Mouse (Mus musculus) heart, embryonic 13.5 days (tissue): ENCODE measurements around the gene Otulin. TPM values are rescaled to one million over a fixed set of nuclear protein-coding genes. Genes with fewer than 3 reads are reported as not detected.

Experiments
- ATAC-seq: fragments of 200-750 bp; cut with Nextera tagmentation; 2 replicates; pipeline ENCODE4 v1.8.0; 2017; ENCODE audit warnings: moderate TSS enrichment; ENCODE audit not compliant: insufficient number of reproducible peaks, low FRiP score, low TSS enrichment; ENCODE audit errors: extremely low read depth
- H3K27ac ChIP-seq: fragments of 300-500 bp; sonication (generic); replicated peaks from 2 replicates; pipeline ENCODE4 v1.5.1; 2015; ENCODE audit warnings: moderate library complexity, mild to moderate bottlenecking, inconsistent platforms
- H3K27me3 ChIP-seq: fragments of 300-500 bp; sonication (generic); replicated peaks from 2 replicates; pipeline ENCODE4 v1.6.1; 2015; ENCODE audit warnings: mild to moderate bottlenecking, inconsistent platforms
- H3K36me3 ChIP-seq: fragments of 300-500 bp; sonication (generic); 2 replicates; pipeline ENCODE4 v1.6.1; 2015; ENCODE audit warnings: mild to moderate bottlenecking, inconsistent platforms
- H3K4me1 ChIP-seq: fragments of 300-500 bp; sonication (generic); 2 replicates; pipeline ENCODE4 v1.6.1; 2015; ENCODE audit warnings: inconsistent platforms
- H3K4me2 ChIP-seq: fragments of 300-500 bp; sonication (generic); 2 replicates; pipeline ENCODE4 v1.6.1; 2015; ENCODE audit warnings: inconsistent platforms, mild to moderate bottlenecking, moderate library complexity
- H3K4me3 ChIP-seq: fragments of 300-500 bp; sonication (generic); 2 replicates; pipeline ENCODE4 v1.5.1; 2015; ENCODE audit warnings: moderate library complexity, mild to moderate bottlenecking, inconsistent platforms
- H3K9ac ChIP-seq: fragments of 300-500 bp; sonication (generic); 2 replicates; pipeline ENCODE4 v1.6.1; 2015; ENCODE audit warnings: inconsistent platforms, mild to moderate bottlenecking, moderate library complexity
- H3K9me3 ChIP-seq: fragments of 300-500 bp; sonication (generic); 2 replicates; pipeline ENCODE4 v1.6.1; 2016; ENCODE audit warnings: inconsistent platforms
- WGBS: fragments of 180-500 bp; shearing (Covaris S2); methylation state at CpG from one replicate; pipeline ENCODE4 v1.1.7; 2015; ENCODE audit warnings: mixed read lengths; 5-methylcytosine and 5-hydroxymethylcytosine counted together
- polyA plus RNA-seq: library from polyadenylated mRNA; unstranded; fragments of >200 nt; fragmentation: Nextera tagmentation; extraction: Ambion mirVana; gene quantifications from 2 replicates; pipeline ENCODE4 v1.2.1, GENCODE M21; 2015

Gene Otulin
- polyA plus RNA-seq, 1 experiment from 2014 or later, result 26.1 TPM

DNA sequence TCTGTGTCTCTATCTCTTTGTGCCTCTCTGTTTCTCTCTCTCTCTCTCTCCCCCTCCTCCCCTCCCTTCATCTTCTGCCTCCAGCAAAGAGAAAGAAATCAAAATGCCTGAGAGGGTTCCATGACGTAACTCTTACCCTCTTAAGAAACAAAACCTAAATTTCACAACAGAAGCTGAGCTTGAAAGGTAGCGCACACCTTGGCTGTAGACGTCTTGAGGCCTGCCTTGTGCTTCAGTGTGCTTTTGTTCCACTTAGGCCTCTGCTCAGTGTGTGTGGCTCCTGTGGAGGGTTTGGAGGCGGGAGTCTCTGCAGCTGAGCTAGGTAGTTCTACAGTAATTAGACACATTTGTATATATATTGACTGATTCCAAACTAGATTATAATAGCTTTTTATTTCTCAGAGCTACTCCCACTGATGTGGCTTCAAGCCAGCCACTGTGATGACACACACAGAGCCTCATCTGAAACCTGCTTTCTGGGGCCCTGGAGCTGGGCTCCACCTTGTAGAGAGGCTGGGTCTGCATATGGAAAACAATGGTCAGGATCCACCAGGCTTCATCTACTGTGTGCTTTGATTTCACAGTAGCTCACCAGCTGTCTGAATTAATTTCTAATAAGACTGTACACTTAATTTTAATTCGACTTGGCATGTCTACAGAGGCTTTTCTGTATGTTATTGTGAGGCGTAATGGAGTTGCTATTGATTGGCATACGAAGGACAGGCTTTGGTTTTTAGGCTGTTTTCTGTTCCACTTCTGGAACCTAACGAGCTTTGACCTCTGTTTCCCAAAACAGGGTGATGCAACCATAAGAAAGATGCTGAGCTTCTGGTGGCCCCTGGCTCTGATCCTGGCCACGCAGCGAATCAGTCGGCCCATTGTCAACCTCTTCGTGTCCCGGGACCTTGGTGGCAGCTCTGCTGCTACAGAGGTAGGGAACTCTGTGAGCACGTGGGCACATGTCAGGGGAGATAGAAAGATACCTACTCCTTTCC, 66.1 kb downstream of the Otulin start:
- Histone ChIP-seq H3K4me2 (no peak overlapping the region), H3K27me3 (no peaks in the 10 kb centered on the region), H3K27ac (no peak overlapping the region), H3K9me3 (no peaks in the 10 kb centered on the region), H3K9ac (no peak overlapping the region), H3K36me3 (peaks cover 61% of the 10 kb centered on the region), H3K4me3 (no peak overlapping the region), H3K4me1 (no peaks in the 10 kb centered on the region)
- WGBS, result 91% methylated on average over 14 of the region's 14 CpGs
- ATAC-seq, result no peak

DNA sequence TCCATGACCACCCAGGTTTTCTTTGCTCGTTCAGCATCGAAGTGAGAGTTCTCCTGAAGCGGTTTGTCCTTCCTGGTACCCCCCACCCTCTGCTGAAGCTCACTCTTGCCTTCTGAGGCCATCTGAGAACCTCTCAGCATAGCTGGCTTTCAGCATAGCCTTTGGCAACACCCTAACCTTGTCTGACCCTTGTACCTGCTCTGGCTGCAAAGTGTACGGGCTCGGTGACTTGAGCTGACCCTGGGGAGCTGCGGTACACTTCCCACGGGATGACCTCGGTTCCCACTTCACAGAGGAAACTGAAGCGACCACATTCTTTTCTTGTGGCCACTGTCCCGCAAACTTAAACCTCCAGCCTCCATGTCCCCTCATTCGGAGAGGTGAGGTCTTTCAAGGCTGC, 70.2 kb downstream of the Otulin start:
- no peak for ATAC-seq
- H3K4me2 ChIP-seq, result no peak overlapping the region
- 73% methylated on average over 11 of the region's 11 CpGs for WGBS

DNA sequence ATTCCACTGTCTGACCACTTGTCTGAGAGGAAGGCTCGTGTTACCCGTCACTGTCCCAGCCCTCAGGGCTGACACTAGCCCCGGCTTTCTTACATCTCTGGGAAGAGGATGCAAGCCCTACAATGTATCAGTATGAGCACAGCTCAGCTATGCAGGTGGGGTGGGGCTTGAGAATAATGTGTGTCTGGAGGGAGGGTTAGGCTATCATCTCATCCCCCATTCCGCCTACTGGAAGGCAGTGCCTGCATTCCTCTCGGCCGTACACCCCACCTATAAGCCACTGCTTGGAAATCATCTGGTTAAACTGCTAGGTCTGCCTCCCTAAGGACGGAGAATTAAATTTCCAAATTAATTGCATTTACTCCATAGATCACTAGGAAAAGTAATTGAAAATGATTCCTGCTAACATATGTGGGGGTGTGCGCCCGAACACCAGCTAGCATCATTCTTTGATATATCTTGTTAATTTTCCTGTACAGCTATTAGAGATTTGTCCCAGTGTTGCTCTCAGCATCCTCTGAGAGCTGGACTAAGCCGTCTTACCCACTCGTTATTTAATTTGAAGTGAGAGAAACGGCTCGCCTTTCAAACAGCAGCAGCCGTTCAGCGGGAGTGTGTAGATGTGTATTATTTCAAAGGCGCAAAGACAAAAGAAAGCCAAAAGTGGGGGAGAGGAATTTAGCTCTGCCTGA, 71.9 kb downstream of the Otulin start:
- 74% methylated on average over 16 of the region's 16 CpGs for WGBS
- H3K4me2 ChIP-seq, result no peak overlapping the region
- no peak overlapping the region for H3K4me3 ChIP-seq
- H3K36me3 ChIP-seq, result peaks cover 21% of the 10 kb centered on the region
- H3K4me1 ChIP-seq, result peaks cover 8% of the 10 kb centered on the region
- no peak overlapping the region for H3K27ac ChIP-seq
- H3K9me3 ChIP-seq, result no peaks in the 10 kb centered on the region
- no peaks in the 10 kb centered on the region for H3K27me3 ChIP-seq
- no peak overlapping the region for H3K9ac ChIP-seq
- ATAC-seq, result no peak

More for the DNA sequence above, 70.2 kb downstream of the Otulin start:
- H3K27me3 ChIP-seq, result no peaks in the 10 kb centered on the region
- H3K9me3 ChIP-seq, result no peaks in the 10 kb centered on the region
- H3K36me3 ChIP-seq, result peaks cover 34% of the 10 kb centered on the region
- peaks cover 8% of the 10 kb centered on the region for H3K4me1 ChIP-seq
- no peak overlapping the region for H3K4me3 ChIP-seq
- H3K9ac ChIP-seq, result no peak overlapping the region
- H3K27ac ChIP-seq, result no peak overlapping the region

DNA sequence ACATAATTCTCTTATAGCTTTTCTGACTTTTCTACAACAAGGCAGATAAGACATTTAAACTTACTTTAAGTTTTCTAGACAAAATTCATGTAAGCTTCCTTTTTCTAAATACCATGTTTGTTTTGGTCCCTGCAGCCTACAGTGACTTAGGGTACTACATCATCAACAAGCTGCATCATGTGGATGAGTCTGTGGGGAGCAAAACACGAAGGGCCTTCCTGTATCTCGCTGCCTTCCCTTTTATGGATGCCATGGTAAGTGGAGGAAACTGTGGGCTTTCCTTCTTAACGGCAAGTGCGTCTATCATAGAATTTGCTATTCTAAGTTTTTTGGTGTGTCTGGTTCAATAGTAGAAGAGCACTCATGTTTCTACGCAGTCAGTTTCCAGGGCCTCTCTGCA, 76.9 kb downstream of the Otulin start:
- H3K9ac ChIP-seq, result no peak overlapping the region
- no peak for ATAC-seq
- H3K27ac ChIP-seq, result no peak overlapping the region
- no peak overlapping the region for H3K4me3 ChIP-seq
- 86% methylated on average over 5 of the region's 5 CpGs for WGBS
- H3K9me3 ChIP-seq, result no peaks in the 10 kb centered on the region
- H3K27me3 ChIP-seq, result no peaks in the 10 kb centered on the region
- H3K4me1 ChIP-seq, result peaks cover 37% of the 10 kb centered on the region
- H3K36me3 ChIP-seq, result peaks cover 13% of the 10 kb centered on the region
- no peak overlapping the region for H3K4me2 ChIP-seq

DNA sequence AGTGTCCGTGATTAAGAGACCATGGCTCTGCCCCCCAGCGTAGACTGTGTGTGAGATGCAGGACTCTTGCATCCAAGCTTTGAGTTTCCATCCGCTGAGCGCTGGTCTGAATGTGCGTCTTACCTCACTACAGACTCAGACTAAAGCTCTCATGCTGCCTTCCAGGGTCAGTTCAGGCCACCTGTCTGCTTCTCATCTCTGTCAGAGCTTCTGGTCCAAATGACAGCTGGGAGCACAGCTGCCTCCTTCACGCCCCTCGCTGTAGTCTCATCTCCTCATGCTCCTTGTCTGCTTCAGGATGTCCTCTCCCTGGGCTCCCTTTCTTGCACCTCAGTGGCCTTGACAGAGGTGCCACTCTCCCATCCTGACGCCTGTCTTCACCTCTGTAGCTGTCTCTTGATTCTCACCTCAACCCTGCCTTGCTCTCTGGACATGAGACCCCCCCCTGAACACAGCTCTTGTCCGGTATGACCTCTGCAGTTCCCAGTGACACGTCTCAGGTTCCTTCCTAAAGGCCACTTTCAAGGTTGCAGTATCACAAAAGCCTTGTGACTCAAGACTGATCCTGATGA, 78.3 kb downstream of the Otulin start:
- Histone ChIP-seq H3K4me1 (peaks cover 45% of the 10 kb centered on the region), H3K4me2 (no peak overlapping the region), H3K9ac (no peak overlapping the region), H3K4me3 (no peak overlapping the region), H3K9me3 (no peaks in the 10 kb centered on the region), H3K27ac (0 out of 2 replicates have a peak overlapping the region, but pooled peaks have one; percentile 6), H3K27me3 (no peaks in the 10 kb centered on the region), H3K36me3 (peaks cover 4% of the 10 kb centered on the region)
- 57% methylated on average over 10 of the region's 10 CpGs for WGBS
- no peak for ATAC-seq

DNA sequence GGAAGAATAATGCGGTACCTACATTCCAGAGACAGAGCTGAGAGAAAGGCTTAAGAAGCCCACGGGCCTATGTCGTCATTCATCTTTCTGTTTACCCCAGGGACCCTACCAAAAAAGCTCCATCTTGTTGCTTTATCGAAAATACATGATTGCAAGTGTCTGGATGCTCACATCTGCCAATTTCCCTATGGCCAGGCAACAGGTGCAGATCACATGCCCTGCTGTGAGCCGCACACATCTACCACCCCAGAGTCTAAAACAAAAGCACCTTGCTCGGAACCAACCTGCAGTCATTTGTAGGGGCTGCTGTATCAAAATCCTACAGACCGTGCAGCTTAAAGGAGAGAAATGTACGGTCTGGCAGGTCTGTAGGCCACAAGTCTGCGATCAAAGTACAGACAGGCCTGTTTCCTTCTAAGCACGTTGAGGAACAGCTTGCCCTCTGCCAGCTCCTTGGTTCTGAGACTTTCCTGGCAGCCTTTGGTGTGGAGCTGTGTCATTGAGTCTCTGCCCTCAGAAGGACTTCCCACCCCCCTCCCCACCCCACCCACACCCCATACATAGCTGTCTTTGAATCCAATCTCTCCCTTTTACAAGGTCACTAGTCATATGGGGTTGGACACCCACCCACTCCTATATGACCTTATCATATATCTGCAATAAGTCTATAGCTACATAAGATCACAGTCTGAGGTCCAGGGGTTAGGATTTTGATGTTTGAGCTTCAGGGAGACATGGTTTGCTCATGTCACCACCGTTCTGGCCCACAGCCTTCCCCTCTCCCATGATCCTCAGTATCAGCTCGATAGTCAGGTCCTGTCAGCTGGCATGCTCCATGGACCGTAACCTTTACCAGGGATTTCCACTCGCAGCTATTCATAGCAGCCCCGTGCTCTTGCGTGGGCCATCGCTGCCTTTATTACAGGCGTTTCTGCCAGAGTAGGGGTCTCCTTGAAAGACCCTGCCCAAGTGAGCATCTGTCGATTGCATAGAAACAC, 79.1 kb downstream of the Otulin start:
- Histone ChIP-seq H3K36me3 (no peaks in the 10 kb centered on the region), H3K27me3 (no peaks in the 10 kb centered on the region), H3K4me2 (no peak overlapping the region), H3K9ac (no peak overlapping the region), H3K4me3 (no peak overlapping the region), H3K27ac (0 out of 2 replicates have a peak overlapping the region, but pooled peaks have one; percentile 20), H3K9me3 (no peaks in the 10 kb centered on the region), H3K4me1 (peaks cover 49% of the 10 kb centered on the region)
- WGBS, result 78% methylated on average over 19 of the region's 19 CpGs
- ATAC-seq, result no peak

DNA sequence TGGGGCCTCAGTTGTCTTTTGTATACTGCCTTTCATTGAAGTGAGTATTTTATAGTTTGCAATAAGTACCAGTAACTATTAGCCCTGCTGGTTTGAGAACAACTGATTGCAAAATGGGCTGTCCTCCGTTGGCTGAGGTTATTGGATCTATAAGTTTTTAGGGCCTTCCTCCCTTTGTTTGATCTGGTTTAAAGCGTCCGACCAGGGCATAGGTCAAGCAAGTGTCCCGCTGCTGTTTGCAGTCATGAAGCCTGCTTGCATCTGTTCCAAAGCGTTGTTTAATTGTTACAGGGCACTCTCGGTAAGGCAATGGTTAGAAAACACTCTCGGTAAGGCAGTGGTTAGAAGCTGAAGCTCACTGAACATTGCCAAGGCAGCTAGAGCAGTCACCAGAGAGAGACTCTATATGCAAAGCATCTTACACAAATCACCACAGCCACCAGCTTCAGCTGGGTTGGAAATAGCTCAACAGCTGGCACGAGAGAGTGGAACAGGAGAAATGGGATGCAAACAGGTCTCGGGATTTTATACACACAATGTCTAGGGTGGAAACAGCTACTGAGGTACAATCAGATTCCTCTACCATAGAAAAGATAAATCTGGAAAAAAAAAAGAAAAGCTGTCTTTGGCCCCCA, 80.0 kb downstream of the Otulin start:
- H3K4me3 ChIP-seq, result no peak overlapping the region
- no peak overlapping the region for H3K4me2 ChIP-seq
- H3K27me3 ChIP-seq, result no peaks in the 10 kb centered on the region
- H3K27ac ChIP-seq, result no peak overlapping the region
- H3K4me1 ChIP-seq, result peaks cover 52% of the 10 kb centered on the region
- no peaks in the 10 kb centered on the region for H3K9me3 ChIP-seq
- H3K9ac ChIP-seq, result no peak overlapping the region
- H3K36me3 ChIP-seq, result no peaks in the 10 kb centered on the region
- WGBS, result 86% methylated on average over 9 of the region's 9 CpGs
- ATAC-seq, result no peak

DNA sequence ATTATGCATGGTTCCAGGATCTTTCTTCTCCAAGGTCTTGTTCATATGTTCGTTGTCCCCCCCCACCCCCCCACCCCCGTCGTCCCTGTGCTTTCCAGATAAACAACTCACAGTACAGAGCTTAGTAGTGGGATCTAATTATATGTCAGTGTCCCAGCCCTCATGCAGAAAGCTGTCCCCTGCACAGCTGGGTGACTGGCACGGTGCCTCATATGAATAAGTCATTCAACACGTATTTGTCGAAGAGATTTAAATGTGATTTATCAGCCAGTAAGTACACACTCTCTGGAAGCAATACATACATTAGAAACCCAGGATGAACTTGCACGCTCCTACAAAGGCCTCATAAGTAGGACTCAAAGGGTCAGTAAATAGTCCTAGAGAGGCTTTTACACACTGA, 80.6 kb downstream of the Otulin start:
- Histone ChIP-seq H3K4me1 (peaks cover 57% of the 10 kb centered on the region), H3K36me3 (no peaks in the 10 kb centered on the region), H3K27ac (no peak overlapping the region), H3K9ac (no peak overlapping the region), H3K4me3 (no peak overlapping the region), H3K9me3 (no peaks in the 10 kb centered on the region), H3K4me2 (no peak overlapping the region), H3K27me3 (no peaks in the 10 kb centered on the region)
- WGBS, result 61% methylated on average over 7 of the region's 7 CpGs
- no peak for ATAC-seq

DNA sequence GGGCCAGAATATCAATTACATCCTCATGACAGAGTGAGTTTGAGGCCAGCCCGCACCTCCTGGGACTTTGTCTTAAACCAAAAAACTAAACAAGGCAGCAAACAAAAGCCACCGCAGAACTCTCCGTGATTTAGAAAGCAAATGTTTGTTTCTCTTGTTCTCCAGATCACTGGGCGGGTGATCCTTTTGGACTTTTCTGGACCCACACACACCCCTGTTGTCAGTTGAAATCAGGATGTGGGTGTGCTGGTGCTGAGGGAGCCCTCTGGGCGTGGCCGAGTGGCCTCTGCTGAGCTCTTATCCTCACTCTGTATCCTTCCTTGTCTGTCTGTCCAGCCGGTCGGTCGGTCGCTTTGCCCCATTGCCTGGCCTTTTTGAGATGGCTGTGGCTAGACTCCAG, 81.4 kb downstream of the Otulin start:
- no peak overlapping the region for H3K27ac ChIP-seq
- no peak overlapping the region for H3K4me2 ChIP-seq
- no peaks in the 10 kb centered on the region for H3K9me3 ChIP-seq
- H3K27me3 ChIP-seq, result no peaks in the 10 kb centered on the region
- ATAC-seq, result no peak
- H3K36me3 ChIP-seq, result no peaks in the 10 kb centered on the region
- H3K9ac ChIP-seq, result no peak overlapping the region
- H3K4me1 ChIP-seq, result peaks cover 57% of the 10 kb centered on the region
- no peak overlapping the region for H3K4me3 ChIP-seq
- 75% methylated on average over 10 of the region's 10 CpGs for WGBS

DNA sequence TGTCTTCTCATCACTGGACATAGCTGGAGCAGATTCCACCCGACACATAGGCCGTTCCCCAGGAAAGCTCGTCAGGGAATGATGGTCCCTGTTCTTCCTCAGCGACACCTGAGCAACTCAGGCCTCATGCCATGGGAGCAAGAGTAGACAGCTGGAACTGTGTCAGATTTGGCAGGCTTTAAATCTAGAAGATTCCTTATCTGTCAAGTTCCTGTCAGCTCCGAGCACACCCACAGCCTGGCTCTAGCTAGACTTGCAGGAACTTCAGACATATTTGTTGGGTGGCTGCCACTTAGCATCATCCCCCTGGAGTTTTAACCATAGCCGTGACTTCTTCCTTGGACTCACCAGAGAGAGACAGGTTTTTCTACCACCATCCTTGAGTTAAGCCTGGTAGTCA, 82.4 kb downstream of the Otulin start:
- Histone ChIP-seq H3K4me2 (no peak overlapping the region), H3K4me3 (no peak overlapping the region), H3K27ac (peak overlapping the region; percentile 36; the same call in 1 of the 2 replicates), H3K36me3 (no peaks in the 10 kb centered on the region), H3K27me3 (no peaks in the 10 kb centered on the region), H3K9me3 (no peaks in the 10 kb centered on the region), H3K4me1 (peaks cover 57% of the 10 kb centered on the region), H3K9ac (no peak overlapping the region)
- no peak for ATAC-seq
- WGBS, result 49% methylated on average over 6 of the region's 6 CpGs
